Mouse (Mus musculus) midbrain, embryonic 11.5 days (tissue): ENCODE data around the gene Sox1. TPM values are rescaled to one million over a fixed set of nuclear protein-coding genes. Genes with fewer than 3 reads are reported as not detected.

Source experiments
- ATAC-seq: fragments of 200-750 bp; cut with Nextera tagmentation; 2 replicates; pipeline ENCODE4 v1.8.0; 2017; ENCODE audit warnings: moderate TSS enrichment, moderate library complexity; ENCODE audit not compliant: low FRiP score
- DNase-seq: peaks from one replicate; pipeline ENCODE4 v3.0.0; 2015; ENCODE audit warnings: low spot score; ENCODE audit errors: missing footprints
- H3K27ac ChIP-seq: fragments of 300-500 bp; sonication (generic); 2 replicates; pipeline ENCODE4 v1.5.1; 2014; ENCODE audit warnings: low read depth, low read length
- H3K27me3 ChIP-seq: fragments of 300-500 bp; sonication (generic); 2 replicates; pipeline ENCODE4 v1.6.1; 2014; ENCODE audit warnings: mild to moderate bottlenecking, low read length, moderate library complexity, mixed read lengths; ENCODE audit not compliant: control insufficient read depth, insufficient read depth
- H3K36me3 ChIP-seq: fragments of 300-500 bp; sonication (generic); 2 replicates; pipeline ENCODE4 v1.6.1; 2014; ENCODE audit warnings: mild to moderate bottlenecking, low read length, moderate library complexity, mixed read lengths; ENCODE audit not compliant: control insufficient read depth, insufficient read depth
- H3K4me1 ChIP-seq: fragments of 300-500 bp; sonication (generic); 2 replicates; pipeline ENCODE4 v1.6.1; 2014; ENCODE audit warnings: low read length; ENCODE audit not compliant: control insufficient read depth, insufficient read depth
- H3K4me2 ChIP-seq: fragments of 300-500 bp; sonication (generic); 2 replicates; pipeline ENCODE4 v1.6.1; 2014; ENCODE audit warnings: mild to moderate bottlenecking, moderate library complexity
- H3K4me3 ChIP-seq: fragments of 300-500 bp; sonication (generic); 2 replicates; pipeline ENCODE4 v1.5.1; 2014; ENCODE audit warnings: low read depth, low read length
- H3K9ac ChIP-seq: fragments of 300-500 bp; sonication (generic); 2 replicates; pipeline ENCODE4 v1.6.1; 2014; ENCODE audit warnings: low read length
- H3K9me3 ChIP-seq: fragments of 300-500 bp; sonication (generic); 2 replicates; pipeline ENCODE4 v1.6.1; 2016; ENCODE audit warnings: low read length; ENCODE audit not compliant: control insufficient read depth
- WGBS: fragments of 180-500 bp; shearing (Covaris S2); extraction: QIAGEN DNeasy Blood & Tissue Kit; methylation state at CpG from one replicate; pipeline ENCODE4 v1.1.7; 2014; 5-methylcytosine and 5-hydroxymethylcytosine counted together
- polyA plus RNA-seq: library from polyadenylated mRNA; unstranded; fragments of >200 nt; fragmentation: Nextera tagmentation; extraction: Ambion mirVana; gene quantifications from 2 replicates; pipeline ENCODE4 v1.2.1, GENCODE M21; 2014

The Sox1 gene
- polyA plus RNA-seq, 1 experiment from 2014 or later: 8.2 TPM

DNA sequence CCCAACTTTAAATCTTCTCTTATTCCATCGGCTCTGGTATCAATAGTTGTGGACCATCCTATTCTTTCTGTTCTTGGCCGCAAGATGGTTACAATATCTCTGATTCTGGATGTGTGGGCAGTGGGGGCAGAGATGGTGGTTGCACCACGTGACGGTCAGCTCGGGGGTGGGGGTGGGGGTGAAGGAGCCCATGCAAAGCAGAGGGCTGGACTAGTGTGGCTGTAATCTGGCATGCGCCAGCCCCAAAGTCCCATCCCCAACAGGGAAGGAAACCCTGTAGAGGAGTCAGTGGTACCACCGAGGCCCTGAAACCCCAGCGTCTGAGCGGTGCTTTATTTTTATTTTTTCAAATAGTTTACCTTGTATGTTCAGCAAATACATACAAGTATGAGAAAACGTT lies 12.9 kb downstream of the Sox1 start:
- peak overlapping the region; percentile 32; the same call in 1 of the 2 replicates for H3K4me2 ChIP-seq
- WGBS: 9% methylated on average over 10 of the region's 10 CpGs
- peaks cover 5% of the 10 kb centered on the region for H3K27me3 ChIP-seq
- no peak overlapping the region for H3K9ac ChIP-seq
- peaks cover 18% of the 10 kb centered on the region for H3K4me1 ChIP-seq
- DNase-seq (peak; percentile 89), ATAC-seq (peak; percentile 88)
- H3K4me3 ChIP-seq: no peak overlapping the region
- H3K36me3 ChIP-seq: no peaks in the 10 kb centered on the region
- H3K27ac ChIP-seq: no peak overlapping the region
- H3K9me3 ChIP-seq: no peaks in the 10 kb centered on the region

DNA sequence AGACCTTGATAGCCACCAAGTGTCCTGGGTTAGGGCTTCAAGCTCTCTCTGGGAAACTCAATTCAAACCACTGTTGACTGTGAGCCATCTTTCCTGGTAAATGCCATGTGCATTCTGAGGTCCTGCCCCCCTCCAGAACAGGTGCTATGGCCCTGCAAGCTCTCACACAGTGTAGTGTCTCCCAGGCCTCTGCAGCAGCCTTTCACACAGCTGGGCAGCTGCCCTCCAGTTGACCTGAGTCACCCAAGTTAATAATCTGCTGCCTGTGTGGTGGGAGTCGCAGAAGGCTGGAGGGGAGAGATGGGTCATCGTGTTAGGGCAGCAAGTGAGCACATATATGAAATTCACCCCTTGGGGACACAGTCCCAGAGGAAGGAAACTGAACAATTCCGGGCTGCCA lies 14.9 kb downstream of the Sox1 start:
- H3K4me1 ChIP-seq: peaks cover 11% of the 10 kb centered on the region
- no peak overlapping the region for H3K9ac ChIP-seq
- DNase-seq (no peak), ATAC-seq (no peak)
- H3K4me2 ChIP-seq: no peak overlapping the region
- no peak overlapping the region for H3K4me3 ChIP-seq
- no peaks in the 10 kb centered on the region for H3K9me3 ChIP-seq
- H3K36me3 ChIP-seq: no peaks in the 10 kb centered on the region
- no peak overlapping the region for H3K27ac ChIP-seq
- 54% methylated on average over 3 of the region's 3 CpGs for WGBS
- H3K27me3 ChIP-seq: peaks cover 5% of the 10 kb centered on the region; the same call in 1 of the 2 replicates

DNA sequence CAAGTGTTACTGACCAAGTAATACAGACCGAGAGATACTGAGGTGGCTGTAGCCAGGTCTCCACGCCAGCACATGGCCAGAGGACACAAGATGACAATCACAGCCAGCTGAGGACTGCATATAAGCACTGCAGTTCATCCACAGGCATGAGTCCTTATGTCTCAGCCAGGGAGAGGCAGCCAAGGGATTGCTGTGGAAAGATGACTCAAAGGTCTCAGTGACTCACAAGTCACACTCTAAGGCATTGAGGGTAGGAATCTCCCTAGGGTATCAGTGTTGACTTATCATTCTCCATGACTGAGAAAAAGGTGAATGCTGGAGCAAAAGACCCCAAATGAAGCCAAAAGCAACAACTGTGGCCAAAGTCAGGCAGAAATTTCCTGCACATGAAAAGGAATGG lies 22.0 kb downstream of the Sox1 start:
- Histone ChIP-seq H3K27ac (no peak overlapping the region), H3K9ac (no peak overlapping the region), H3K27me3 (no peaks in the 10 kb centered on the region), H3K4me1 (no peaks in the 10 kb centered on the region), H3K4me3 (no peak overlapping the region), H3K4me2 (no peak overlapping the region), H3K36me3 (no peaks in the 10 kb centered on the region), H3K9me3 (no peaks in the 10 kb centered on the region)
- 89% methylated on average over 2 of the region's 2 CpGs for WGBS
- ATAC-seq (no peak), DNase-seq (no peak)

DNA sequence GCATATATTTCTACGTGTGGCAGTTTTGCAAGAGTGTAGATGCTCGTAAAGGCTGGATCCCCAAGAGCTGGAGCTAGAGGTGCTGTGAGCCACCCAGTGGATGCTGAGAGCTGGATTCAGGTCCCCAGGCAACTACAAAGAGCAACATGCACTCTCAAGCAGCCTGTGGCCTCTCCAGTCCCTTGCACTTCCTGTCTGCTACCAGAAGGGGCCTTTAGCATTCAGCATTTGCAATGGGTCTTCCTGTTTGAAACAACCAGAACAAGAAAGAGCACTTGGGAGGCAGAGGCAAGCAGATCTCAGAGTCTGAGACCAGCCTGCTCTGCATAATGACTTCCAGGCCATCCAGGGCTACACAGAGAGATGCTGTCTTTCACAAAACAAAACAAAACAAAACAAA lies 25.4 kb downstream of the Sox1 start:
- Histone ChIP-seq H3K9ac (no peak overlapping the region), H3K4me1 (peaks cover 3% of the 10 kb centered on the region; the same call in 1 of the 2 replicates), H3K4me2 (no peak overlapping the region), H3K27ac (no peak overlapping the region), H3K9me3 (no peaks in the 10 kb centered on the region), H3K36me3 (no peaks in the 10 kb centered on the region), H3K4me3 (no peak overlapping the region), H3K27me3 (peaks cover 3% of the 10 kb centered on the region; the same call in 1 of the 2 replicates)
- no peak for ATAC-seq
- DNase-seq: no peak
- 78% methylated on average over 2 of the region's 2 CpGs for whole genome bisulfite sequencing

DNA sequence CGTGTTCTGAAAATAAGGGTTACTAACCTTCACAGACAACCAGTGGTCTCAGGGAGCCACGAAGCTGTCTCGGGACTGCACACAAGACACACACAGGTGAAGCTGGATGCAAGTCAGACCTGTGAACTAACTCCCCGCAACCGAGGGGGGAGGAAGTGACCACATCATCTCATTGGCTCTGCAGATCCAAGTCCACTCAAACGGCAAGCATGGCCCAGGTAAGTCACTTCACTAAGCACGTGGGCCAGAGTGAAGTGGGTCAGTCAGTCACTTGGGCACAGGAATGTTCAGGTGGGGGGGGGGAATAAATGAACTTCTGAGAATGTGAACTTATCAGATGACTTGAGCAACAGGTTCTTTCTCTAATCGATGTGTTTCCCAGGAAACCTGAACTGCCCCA lies 30.8 kb downstream of the Sox1 start:
- Histone ChIP-seq H3K4me1 (peaks cover 37% of the 10 kb centered on the region), H3K9me3 (no peaks in the 10 kb centered on the region), H3K36me3 (no peaks in the 10 kb centered on the region), H3K9ac (no peak overlapping the region), H3K4me3 (no peak overlapping the region), H3K27ac (no peak overlapping the region), H3K4me2 (no peak overlapping the region), H3K27me3 (peaks cover 15% of the 10 kb centered on the region)
- no peak for DNase-seq
- WGBS: 92% methylated on average over 8 of the region's 8 CpGs
- no peak for ATAC-seq

DNA sequence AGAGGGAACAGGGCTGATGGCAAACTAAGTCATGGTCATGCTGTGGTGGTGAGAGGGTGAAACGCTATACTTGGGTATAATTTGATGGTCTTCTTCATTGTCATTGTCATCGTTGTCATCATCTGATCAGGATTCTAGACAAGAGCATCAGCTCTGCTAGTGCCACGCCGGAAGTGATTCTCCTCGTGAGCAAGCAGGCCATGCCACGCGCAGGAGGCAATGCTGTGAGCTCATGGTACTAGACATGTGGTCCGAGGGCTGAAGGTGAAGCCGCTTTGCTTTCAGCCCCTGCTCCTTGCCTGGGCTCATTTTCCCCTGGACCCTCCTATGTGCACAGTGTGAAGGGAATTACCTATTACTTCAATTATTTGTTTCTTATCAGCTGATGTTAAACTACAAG lies 32.3 kb downstream of the Sox1 start:
- Histone ChIP-seq H3K27me3 (peaks cover 19% of the 10 kb centered on the region), H3K4me1 (peaks cover 46% of the 10 kb centered on the region), H3K9ac (no peak overlapping the region), H3K4me3 (no peak overlapping the region), H3K4me2 (no peak overlapping the region), H3K36me3 (no peaks in the 10 kb centered on the region), H3K9me3 (no peaks in the 10 kb centered on the region), H3K27ac (no peak overlapping the region)
- 69% methylated on average over 9 of the region's 9 CpGs for WGBS
- DNase-seq (no peak), ATAC-seq (no peak)

DNA sequence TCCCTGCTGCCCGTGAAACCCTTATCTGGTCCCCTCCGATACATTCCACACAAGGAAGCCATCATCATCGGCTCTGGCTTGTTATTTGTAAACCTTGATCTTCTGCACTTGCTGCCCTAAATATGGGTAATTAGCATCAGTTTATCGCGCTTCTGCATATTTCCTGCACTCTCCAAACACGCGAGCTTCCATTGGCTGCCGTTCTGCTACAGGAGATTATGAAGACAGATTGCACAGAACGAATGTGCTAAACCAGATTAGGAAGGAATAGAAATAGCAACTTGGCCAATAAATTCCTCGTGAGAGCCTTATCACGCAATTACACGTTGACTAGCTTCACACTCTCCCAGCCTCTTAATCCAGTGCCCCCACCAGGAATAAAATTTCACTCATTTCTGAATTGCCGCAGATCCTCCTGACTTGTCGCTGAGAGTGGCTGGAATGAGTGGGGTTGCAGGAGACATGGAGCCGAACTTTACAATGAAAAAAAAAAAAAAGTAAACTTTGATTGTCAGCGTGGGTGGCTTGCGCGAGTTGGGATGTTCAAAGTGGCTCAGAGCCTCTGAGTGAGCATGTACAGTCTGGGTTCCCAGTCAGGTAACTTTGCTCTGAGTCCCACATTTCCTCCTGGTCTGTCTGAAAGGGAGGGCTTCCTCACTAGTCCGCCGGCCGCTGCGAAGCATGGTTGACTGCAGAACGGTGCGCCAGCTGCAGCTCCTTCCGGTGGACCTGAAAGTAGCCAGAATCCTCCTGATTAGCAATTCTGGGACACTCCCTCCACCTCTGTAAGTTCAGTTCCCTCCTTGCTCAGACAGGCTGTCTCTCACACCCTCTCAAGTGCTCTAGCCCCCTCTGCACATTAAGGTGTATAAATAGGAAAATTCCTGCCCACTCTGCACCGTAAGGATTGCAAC lies 33.0 kb downstream of the Sox1 start:
- H3K4me1 ChIP-seq: peaks cover 53% of the 10 kb centered on the region
- DNase-seq (peak; percentile 90), ATAC-seq (no peak)
- 17% methylated on average over 26 of the region's 26 CpGs for WGBS
- H3K9me3 ChIP-seq: no peaks in the 10 kb centered on the region
- peaks cover 19% of the 10 kb centered on the region for H3K27me3 ChIP-seq
- no peaks in the 10 kb centered on the region for H3K36me3 ChIP-seq
- H3K27ac ChIP-seq: peak overlapping the region; percentile 55; the same call in 1 of the 2 replicates
- H3K4me2 ChIP-seq: peak overlapping the region; percentile 27
- no peak overlapping the region for H3K4me3 ChIP-seq
- H3K9ac ChIP-seq: peak overlapping the region; percentile 24

DNA sequence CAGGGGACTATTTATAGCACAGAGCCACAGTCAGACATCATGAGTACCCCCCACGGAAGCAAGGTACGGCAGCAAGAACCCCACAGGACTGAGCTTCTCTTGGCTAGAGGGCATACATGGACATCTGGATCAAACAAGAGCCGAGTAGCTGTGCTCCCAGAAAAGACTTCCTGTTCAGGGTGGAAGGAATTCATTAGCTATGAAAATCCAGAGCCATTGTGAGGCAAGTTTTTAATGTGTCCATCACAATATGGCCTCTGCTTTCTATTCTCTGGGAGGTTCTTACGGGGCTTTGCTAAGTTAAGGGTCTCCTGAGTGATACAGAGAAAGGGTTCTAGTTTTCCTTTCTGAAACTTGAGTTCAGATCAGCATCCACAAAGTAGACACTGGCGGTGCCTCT lies 33.8 kb downstream of the Sox1 start:
- no peak overlapping the region for H3K9ac ChIP-seq
- peaks cover 52% of the 10 kb centered on the region for H3K4me1 ChIP-seq
- WGBS: 11% methylated on average over 5 of the region's 5 CpGs
- DNase-seq (peak; percentile 94), ATAC-seq (no peak)
- no peak overlapping the region for H3K4me3 ChIP-seq
- peak overlapping the region; percentile 96 for H3K27ac ChIP-seq
- H3K27me3 ChIP-seq: peaks cover 19% of the 10 kb centered on the region
- H3K9me3 ChIP-seq: no peaks in the 10 kb centered on the region
- H3K36me3 ChIP-seq: no peaks in the 10 kb centered on the region
- peak overlapping the region; percentile 27; the same call in 1 of the 2 replicates for H3K4me2 ChIP-seq

DNA sequence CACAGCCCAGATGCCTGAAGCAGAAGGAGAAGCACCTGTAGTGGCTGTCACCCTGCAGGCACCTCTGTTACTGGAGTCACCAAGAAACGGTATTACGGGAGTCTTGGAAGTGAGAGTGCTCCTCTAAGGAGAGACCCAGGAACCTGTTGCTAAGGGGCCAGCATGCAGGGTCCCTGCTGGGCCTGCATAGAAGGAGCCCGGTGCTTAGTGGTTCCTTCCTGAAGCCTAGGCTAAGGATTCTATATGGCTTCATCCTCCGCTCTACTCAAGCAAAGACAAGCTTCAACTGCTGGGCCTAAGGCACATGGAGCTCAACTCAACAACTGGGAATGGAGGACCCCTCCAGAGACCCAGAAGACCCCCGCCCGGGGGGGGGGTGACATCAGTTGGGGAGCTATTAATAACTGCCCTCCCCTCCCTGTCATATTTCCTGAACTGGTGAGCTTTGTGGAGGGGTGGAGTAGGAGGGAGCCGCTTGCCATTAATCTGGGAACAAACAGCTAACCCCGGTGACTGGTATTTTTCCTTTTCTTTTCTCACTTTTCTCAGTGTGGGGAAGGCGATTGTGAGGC lies 34.6 kb downstream of the Sox1 start:
- peaks cover 56% of the 10 kb centered on the region for H3K4me1 ChIP-seq
- peaks cover 17% of the 10 kb centered on the region for H3K27me3 ChIP-seq
- no peaks in the 10 kb centered on the region for H3K9me3 ChIP-seq
- H3K9ac ChIP-seq: peak overlapping the region; percentile 9; the same call in 1 of the 2 replicates
- no peak overlapping the region for H3K4me3 ChIP-seq
- peak overlapping the region; percentile 89 for H3K4me2 ChIP-seq
- H3K36me3 ChIP-seq: no peaks in the 10 kb centered on the region
- peak; percentile 12; the same call in 1 of the 2 replicates for ATAC-seq
- H3K27ac ChIP-seq: peak overlapping the region; percentile 96
- WGBS: 2% methylated on average over 9 of the region's 9 CpGs
- peak; percentile 96 for DNase-seq
